Mouse (Mus musculus) ES-Bruce4 (cell line): ENCODE results near the gene Nenf.

Source experiments
- CTCF ChIP-seq: IDR thresholded peaks from one replicate; pipeline ENCODE4 v1.8.1; 2011; ENCODE audit warnings: low read depth, low read length
- EP300 ChIP-seq: IDR thresholded peaks from 2 replicates; pipeline ENCODE4 v1.6.1; 2011; ENCODE audit warnings: low read depth, low read length; ENCODE audit not compliant: insufficient read depth
- POLR2A ChIP-seq: IDR thresholded peaks from one replicate; pipeline ENCODE4 v1.8.1; 2011; ENCODE audit warnings: low read length; ENCODE audit not compliant: insufficient read depth

- TF ChIP-seq POLR2A (no peak), CTCF (no peak), EP300 (no peak)
Measured at GRCm38 (mm10) chr1:191356936-191357335, 38.9 kb upstream of the Nenf start.
